Mouse (Mus musculus): ENCODE measurements at regions not wholly inside any gene's neighbourhood (a gene's known extent, or its start where the extent isn't known, plus 50 kb on each side); places are given as distances from the start of the nearest gene placed in this dataset.
A peak's percentile ranks its signal among the peaks of the same experiment; 100 is the strongest.

DNA sequence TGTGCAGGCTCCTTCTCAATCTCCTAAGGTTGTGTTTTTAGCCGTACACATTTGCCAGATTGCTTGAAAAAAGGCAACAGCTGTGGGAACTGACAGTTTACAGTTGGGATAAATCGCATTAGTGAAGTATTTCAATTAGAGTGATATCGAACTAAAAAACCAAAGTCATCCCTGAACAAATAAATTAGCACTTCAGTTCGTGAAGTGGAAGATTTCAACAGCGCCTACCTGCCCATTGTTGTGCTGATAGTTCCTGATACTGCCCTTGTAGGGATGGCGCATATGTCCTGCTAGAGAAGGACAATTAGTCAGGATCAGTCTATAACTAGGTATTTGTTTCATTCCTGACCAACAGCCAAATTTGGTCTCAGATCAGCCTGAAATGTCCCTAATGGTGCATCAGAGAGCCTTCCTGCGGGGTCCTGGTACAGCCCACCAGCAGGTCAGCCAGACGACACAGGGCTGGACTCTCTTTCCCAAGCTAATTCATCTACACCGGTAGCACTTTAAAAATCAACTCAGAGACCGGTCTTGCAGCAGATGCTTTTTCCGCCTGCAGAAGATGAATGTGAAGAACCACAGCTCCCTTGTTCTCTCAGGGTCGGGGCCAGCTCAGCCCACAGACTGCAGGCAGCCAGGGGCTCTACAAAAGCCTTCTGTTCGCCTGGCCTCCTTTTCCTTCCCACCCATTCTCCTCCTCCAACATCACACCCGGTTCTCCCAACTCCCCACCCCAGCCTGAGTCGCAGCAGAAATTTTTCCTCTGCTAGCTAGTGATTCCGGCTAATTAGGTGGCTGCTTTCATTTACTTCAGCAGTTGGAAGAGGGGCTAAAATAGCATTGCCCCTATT lies 146.1 kb downstream of the Psat1 start:
- DNase-seq, result peak; percentile 15

- no peak for DNase-seq
Measured at GRCm38 (mm10) chr19:15796466-15796865, 150.7 kb downstream of the Psat1 start.

GRCm38 (mm10) chr19:15791942-15792341 lies 155.2 kb downstream of the Psat1 start:
- DNase-seq, result no peak

DNA sequence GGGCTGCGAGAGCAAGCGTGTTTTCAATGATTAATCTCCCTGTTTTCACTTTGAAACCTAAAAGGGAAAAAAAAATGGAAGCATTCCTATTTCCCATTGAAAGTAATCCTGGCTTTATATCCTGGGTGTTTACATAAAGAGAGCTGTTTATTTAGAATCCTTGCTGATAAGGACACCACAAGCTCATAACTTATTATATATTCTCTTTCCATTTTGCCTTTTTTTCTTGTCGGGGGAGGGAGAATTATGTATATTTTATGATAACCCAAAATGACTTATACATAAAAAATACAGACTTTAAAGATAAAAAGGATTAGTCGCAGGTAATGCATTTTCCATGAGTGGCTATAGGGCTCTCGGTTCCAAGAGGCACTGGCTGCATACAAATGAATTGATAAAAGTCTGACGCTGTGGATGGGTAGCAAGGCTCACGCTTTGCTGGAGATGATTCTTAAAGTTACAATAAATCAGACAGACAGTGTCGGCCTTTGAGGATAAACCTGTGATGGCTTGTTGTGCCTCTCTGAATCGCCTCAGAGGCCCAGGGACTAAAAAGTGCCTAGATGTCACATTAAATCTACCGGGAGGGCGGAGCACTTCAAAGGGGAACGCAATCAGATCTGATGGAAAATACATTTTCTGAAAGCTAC lies 155.7 kb downstream of the Psat1 start:
- no peak for DNase-seq

DNA sequence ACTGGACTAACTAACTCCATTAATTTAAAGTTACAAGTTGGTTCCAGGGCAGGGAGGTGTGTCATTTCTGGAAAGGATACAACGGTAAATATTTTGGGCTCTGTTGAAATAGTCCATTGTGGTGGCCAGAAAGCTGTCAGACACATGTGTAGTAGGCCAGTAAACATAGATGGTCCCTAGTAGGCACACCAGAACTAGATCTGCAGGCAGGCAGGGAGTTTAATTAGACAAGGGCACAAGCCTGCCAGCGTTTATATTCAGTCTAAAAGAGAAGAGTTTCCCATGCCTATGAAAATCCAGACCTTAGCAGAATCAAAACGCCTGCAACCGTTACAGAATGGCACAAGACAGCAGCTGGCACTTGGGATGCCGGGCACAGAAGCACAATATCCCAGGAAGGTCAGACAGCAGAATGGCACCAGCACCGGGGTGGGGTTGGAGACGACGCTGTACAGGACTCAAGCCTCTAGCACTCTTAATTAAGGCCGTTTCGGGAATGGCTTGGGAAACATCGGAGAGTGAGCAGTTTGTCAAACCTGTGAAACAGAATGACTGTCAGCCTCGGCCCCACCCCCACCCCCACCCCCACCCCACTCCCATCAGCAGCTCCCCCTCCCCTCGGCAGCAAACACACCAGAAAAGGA lies 156.4 kb downstream of the Psat1 start:
- no peak for DNase-seq

GRCm38 (mm10) chr19:15789741-15790140 lies 157.4 kb downstream of the Psat1 start:
- DNase-seq, result no peak

GRCm38 (mm10) chr19:15784644-15785043 lies 162.5 kb downstream of the Psat1 start:
- DNase-seq, result no peak

- DNase-seq, result no peak
Measured at GRCm38 (mm10) chr19:15769651-15770050, 177.5 kb downstream of the Psat1 start.

- DNase-seq, result no peak
Measured at GRCm38 (mm10) chr19:15761086-15761485, 186.1 kb downstream of the Psat1 start.

DNA sequence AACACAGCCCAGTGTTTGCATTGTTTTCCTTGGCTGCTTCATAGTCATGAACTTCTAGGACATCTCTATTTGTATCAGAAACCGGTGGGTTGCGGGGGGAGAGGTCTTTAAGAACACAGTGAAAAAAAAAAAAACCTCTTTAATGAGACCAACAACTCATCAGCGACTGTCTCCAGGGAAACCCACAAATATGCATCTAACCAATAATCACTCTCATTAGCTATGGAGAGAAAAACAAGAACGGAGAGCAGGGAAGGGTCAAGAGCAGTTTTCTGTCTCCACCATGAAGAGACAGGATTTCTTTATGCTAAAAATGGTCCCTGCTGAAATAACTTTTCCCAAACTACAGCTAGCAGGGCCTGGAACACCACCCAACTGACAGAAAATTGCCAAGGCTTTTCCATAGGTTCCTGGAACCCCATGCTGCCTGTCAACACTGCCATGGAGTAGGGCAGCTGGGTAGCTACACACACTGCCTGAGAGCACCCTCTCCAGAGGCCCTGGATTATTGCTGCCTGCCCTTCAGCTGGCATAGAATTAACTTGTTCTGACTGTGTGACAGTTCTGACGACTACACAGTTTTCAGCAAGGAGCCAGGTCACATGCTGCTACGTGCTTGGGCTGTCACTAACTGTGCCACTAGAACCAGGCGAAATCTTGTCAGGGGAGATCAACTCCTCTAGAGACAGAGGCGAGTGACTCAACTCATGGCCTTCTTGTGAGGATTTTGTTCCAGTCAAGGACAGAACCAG lies 201.9 kb downstream of the Psat1 start:
- DNase-seq, result no peak

- DNase-seq, result no peak
Measured at GRCm38 (mm10) chr19:15736200-15736599, 210.9 kb downstream of the Psat1 start.

DNA sequence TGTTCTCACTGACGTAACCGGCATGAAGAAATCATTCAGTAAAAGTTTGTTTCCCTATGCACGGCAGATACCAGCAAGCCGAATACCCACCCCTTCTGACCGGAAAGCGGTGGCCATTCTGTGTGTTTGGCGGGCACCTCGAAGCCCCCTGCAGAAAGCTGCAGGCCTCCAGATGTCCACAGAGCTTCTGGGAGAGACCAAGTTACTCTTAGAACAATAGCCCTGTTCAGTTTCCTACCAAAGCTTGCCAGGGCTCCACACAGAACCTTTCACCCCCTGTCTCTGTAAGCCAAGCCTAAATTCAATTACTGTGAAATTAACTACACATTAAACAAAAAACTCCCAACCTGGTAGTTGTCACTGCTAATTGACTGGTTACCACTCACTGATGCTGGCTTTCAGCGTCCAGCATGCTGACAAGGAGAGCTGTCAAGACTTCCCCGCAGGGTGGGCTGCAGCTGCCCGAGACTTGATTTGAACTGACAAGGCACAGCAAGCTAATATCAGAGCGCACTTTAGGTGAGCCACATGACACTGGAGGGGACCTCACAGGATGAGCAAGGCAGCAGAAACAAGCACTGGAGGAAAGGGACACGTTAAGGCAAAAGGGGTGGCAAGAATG lies 220.2 kb downstream of the Psat1 start:
- DNase-seq, result no peak

DNA sequence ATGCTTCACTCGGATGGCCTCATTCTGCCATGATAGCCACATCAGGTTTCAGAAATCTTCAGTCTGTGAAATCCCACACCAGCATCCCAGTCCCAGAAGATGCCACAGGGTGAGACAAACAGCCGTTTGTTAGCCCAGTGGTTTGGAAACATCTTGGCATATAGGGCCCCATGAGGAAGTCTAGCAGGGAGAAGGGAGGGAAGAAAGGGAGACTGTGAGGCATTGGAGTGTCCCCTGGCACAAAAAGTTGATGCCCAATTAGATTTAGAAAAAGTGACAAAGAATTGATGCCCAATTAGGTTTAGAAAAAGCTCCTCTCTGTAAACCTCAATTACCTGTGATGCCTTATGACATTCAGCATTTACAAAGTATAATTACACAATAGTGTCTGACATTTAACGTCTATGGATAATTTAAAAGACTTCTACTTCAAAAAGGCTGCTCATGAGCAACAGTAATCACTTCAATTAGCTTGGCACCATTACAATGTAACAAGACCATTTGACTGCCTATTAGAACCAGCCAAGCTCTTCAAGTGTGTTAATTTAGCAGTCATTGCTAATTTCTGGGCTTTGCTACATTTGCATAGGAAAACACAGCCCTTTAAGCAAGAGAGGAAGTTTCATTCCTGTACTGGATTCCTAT lies 254.6 kb downstream of the Psat1 start:
- no peak for DNase-seq

DNA sequence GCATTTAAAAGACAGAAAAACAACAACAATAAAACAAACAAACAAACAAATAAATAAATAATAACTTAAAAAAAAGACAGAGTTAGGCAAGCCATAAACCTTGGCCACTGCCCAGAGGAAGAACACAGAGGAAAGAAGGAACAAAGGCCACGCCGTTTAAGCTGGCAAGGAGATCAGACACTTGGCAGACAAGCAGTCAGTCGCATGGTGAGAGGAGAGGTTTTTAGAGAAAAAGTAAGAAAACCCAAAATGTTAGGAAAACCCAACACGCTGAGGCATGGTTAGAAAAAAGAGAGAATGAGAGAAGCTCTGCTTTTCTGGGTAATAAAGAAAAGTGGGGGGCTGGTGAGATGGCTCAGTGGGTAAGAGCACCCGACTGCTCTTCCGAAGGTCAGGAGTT lies 277.1 kb downstream of the Psat1 start:
- no peak for DNase-seq

- DNase-seq, result no peak
Measured at GRCm38 (mm10) chr19:15669541-15669940, 277.6 kb downstream of the Psat1 start.

DNA sequence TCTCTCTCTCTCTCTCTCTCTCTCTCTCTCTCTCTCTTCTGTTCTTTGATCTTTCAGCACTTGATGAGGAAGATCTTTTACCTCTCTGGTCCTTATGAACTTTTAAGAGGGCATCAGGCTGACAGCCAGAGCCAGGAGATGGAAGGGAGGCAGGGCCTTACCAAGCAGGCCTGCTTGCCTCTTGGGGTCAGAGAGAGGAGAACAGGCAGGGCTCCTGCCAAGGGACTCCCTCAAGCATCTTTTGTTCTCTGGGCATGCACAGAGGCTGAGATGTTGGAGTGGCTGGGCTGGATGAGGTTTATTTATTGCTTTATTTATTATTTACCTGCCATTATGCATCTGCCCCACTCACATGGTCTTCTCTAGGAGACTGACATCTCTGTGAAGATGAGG lies 278.5 kb downstream of the Psat1 start:
- no peak for DNase-seq

DNA sequence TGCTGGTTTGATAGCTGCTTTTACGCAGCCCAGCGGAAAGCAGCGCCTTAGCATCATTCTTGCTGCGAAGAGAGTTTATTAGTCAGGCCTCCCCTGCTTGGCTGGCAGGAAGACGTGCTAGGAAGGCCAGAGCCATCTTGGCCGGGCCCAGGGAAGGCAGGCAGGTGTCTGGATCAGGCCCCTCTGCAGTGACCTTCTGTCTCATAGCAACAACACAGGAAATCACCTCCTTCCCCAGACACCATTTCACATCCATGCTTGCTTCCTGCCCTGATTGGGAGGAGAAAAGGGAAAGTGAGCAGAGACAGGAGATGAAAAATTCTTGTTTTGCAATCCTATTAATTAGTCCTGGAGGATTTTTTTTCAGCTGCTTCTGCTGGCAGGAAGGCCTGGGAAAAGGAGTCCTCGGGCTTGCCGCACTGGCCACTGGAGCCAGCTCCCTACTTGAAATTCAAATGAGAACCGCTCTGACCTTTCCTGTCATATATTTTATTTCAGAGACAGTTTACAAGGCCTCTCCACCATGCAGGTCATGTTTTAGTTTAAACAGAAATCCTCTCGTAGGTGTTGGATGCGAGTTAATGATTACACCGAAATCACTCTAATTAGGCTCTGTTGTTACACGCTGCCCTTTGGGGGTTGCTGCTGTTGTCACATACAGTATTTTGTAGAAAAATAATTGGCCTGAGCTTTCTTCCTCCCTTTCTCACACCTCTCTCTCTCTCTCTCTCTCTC lies 279.1 kb downstream of the Psat1 start:
- DNase-seq, result peak; percentile 21

- DNase-seq, result no peak
Measured at GRCm38 (mm10) chr19:15663659-15664255, 283.4 kb downstream of the Psat1 start.

- no peak for DNase-seq
Measured at GRCm38 (mm10) chr19:15658611-15659010, 288.5 kb downstream of the Psat1 start.

GRCm38 (mm10) chr19:15657846-15658245 lies 289.3 kb downstream of the Psat1 start:
- DNase-seq, result no peak

- no peak for DNase-seq
Measured at GRCm38 (mm10) chr19:15649368-15649767, 297.8 kb downstream of the Psat1 start.

Measured in cerebellum, adult 8-10 months (tissue).